Mouse (Mus musculus) midbrain, embryonic 11.5 days (tissue): ENCODE data around the gene Psmb11. TPM values are rescaled to one million over a fixed set of nuclear protein-coding genes. Genes with fewer than 3 reads are reported as not detected.
"Not testable (repeated sequence)": the region's sequence is repeated elsewhere in the genome, so short reads cannot be mapped to it uniquely, and the experiment has no call there.

Experiments
- ATAC-seq: fragments of 200-750 bp; cut with Nextera tagmentation; 2 replicates; pipeline ENCODE4 v1.8.0; 2017; ENCODE audit warnings: moderate TSS enrichment, moderate library complexity; ENCODE audit not compliant: low FRiP score
- DNase-seq: peaks from one replicate; pipeline ENCODE4 v3.0.0; 2015; ENCODE audit warnings: low spot score; ENCODE audit errors: missing footprints
- H3K27ac ChIP-seq: fragments of 300-500 bp; sonication (generic); 2 replicates; pipeline ENCODE4 v1.5.1; 2014; ENCODE audit warnings: low read depth, low read length
- H3K27me3 ChIP-seq: fragments of 300-500 bp; sonication (generic); 2 replicates; pipeline ENCODE4 v1.6.1; 2014; ENCODE audit warnings: mild to moderate bottlenecking, low read length, moderate library complexity, mixed read lengths; ENCODE audit not compliant: control insufficient read depth, insufficient read depth
- H3K36me3 ChIP-seq: fragments of 300-500 bp; sonication (generic); 2 replicates; pipeline ENCODE4 v1.6.1; 2014; ENCODE audit warnings: mild to moderate bottlenecking, low read length, moderate library complexity, mixed read lengths; ENCODE audit not compliant: control insufficient read depth, insufficient read depth
- H3K4me1 ChIP-seq: fragments of 300-500 bp; sonication (generic); 2 replicates; pipeline ENCODE4 v1.6.1; 2014; ENCODE audit warnings: low read length; ENCODE audit not compliant: control insufficient read depth, insufficient read depth
- H3K4me2 ChIP-seq: fragments of 300-500 bp; sonication (generic); 2 replicates; pipeline ENCODE4 v1.6.1; 2014; ENCODE audit warnings: mild to moderate bottlenecking, moderate library complexity
- H3K4me3 ChIP-seq: fragments of 300-500 bp; sonication (generic); 2 replicates; pipeline ENCODE4 v1.5.1; 2014; ENCODE audit warnings: low read depth, low read length
- H3K9ac ChIP-seq: fragments of 300-500 bp; sonication (generic); 2 replicates; pipeline ENCODE4 v1.6.1; 2014; ENCODE audit warnings: low read length
- H3K9me3 ChIP-seq: fragments of 300-500 bp; sonication (generic); 2 replicates; pipeline ENCODE4 v1.6.1; 2016; ENCODE audit warnings: low read length; ENCODE audit not compliant: control insufficient read depth
- WGBS: fragments of 180-500 bp; shearing (Covaris S2); extraction: QIAGEN DNeasy Blood & Tissue Kit; methylation state at CpG from one replicate; pipeline ENCODE4 v1.1.7; 2014; 5-methylcytosine and 5-hydroxymethylcytosine counted together
- polyA plus RNA-seq: library from polyadenylated mRNA; unstranded; fragments of >200 nt; fragmentation: Nextera tagmentation; extraction: Ambion mirVana; gene quantifications from 2 replicates; pipeline ENCODE4 v1.2.1, GENCODE M21; 2014

The Psmb11 gene
- polyA plus RNA-seq, 1 experiment from 2014 or later, result not detected

DNA sequence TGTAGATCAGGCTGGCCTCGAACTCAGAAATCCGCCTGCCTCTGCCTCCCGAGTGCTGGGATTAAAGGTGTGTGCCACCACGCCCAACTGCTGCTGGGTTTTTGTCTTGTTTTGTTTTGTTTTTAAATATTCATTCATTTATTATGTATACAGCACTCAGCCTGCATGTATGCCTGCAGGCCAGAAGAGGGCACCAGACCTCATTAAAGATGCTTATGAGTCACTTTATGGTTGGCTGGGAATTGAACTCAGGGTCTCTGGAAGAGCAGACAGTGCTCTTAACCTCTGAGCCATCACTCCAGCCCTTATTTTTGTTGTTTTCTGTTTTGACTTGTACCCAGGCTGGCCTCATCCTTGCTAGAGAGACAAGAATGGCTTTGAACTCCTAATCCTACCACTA, 11.3 kb upstream of the Psmb11 start:
- Histone ChIP-seq H3K36me3 (peaks cover 2% of the 10 kb centered on the region; the same call in 1 of the 2 replicates), H3K27me3 (no peaks in the 10 kb centered on the region), H3K9me3 (no peaks in the 10 kb centered on the region), H3K4me2 (no peak overlapping the region), H3K9ac (no peak overlapping the region), H3K4me1 (peaks cover 2% of the 10 kb centered on the region; the same call in 1 of the 2 replicates), H3K27ac (no peak overlapping the region), H3K4me3 (no peak overlapping the region)
- no peak for DNase-seq
- 76% methylated on average over 4 of the region's 4 CpGs for WGBS
- no peak for ATAC-seq

DNA sequence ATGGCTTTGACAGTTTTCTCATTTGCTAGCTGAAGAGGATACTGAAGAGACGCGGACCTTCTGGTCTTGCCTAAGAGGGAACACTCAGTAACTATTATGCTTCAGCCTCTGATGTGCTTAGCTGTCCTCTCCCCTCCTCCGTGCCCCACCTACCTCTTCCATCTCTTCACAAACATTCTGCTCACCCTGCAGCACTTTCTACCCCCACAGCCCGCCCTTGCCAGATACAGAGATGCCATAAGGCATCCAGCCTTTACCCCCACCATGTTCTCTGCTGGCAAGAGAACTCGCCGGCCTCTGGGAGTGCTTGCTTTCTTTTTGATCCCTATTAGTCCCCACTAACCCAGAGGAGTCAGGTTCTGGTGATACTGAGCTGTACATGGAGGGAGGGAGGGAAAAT, 10.6 kb upstream of the Psmb11 start:
- Histone ChIP-seq H3K36me3 (peaks cover 5% of the 10 kb centered on the region; the same call in 1 of the 2 replicates), H3K4me2 (no peak overlapping the region), H3K9me3 (no peaks in the 10 kb centered on the region), H3K27me3 (no peaks in the 10 kb centered on the region), H3K27ac (no peak overlapping the region), H3K4me1 (no peaks in the 10 kb centered on the region), H3K4me3 (no peak overlapping the region), H3K9ac (no peak overlapping the region)
- DNase-seq (no peak), ATAC-seq (no peak)
- 82% methylated on average over 6 of the region's 6 CpGs for WGBS

DNA sequence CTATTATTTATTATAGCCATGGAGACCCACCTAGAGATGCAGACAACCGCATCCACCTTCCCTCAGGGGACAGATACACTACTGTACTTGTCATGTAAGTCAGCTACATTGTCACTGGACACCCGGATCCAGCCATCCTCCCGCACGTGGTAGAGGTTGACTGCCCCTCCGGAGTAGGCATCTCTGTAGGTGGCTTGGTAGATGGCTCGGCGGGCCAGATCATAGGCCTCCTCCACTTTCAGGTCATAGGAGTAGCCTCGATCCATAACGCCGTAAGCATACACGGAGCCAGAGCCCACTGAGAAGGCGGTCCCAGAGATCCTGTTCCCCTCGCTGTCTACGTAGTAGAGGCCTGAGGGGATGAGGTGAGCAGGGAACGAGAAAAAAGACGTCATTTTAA, 7.1 kb upstream of the Psmb11 start:
- H3K4me2 ChIP-seq, DNase-seq, H3K9me3 ChIP-seq, H3K36me3 ChIP-seq, H3K4me1 ChIP-seq, H3K9ac ChIP-seq, H3K27ac ChIP-seq, H3K4me3 ChIP-seq, ATAC-seq, H3K27me3 ChIP-seq: not testable (repeated sequence)
- WGBS, result 89% methylated on average over 15 of the region's 16 CpGs

DNA sequence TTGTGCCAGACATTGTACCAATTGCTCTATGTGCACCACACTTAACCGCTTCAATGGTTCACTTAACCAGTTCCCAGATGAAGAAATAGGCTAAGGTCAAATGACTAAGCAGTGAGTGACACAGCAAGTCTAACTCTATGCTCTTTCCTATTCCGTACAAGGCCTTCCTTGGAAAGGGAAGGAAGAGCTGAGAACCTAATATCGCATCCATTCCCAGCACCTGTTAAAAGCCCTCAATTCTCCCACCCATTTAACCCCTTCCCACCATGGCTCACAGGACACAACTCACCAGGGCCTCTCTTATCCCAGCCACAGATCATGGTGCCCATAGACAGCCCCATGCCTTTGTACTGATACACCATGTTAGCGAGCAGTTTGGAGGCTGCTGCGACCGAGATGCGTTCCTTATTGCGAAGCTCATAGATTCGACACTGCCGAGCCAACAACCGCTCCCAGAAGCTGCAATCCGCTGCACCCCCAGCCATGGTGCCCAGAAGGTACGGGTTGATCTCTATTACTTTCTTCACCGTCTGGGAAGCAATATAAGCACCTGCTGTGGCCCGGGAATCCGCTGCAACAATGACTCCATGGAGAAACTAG, 4.9 kb upstream of the Psmb11 start:
- Histone ChIP-seq H3K9ac (no peak overlapping the region), H3K4me3 (no peak overlapping the region; the same call in 1 of the 2 replicates), H3K27ac (no peak overlapping the region), H3K27me3 (no peaks in the 10 kb centered on the region), H3K4me2 (no peak overlapping the region), H3K4me1 (peaks cover 4% of the 10 kb centered on the region), H3K36me3 (peaks cover 7% of the 10 kb centered on the region; the same call in 1 of the 2 replicates), H3K9me3 (no peaks in the 10 kb centered on the region)
- 94% methylated on average over 16 of the region's 16 CpGs for WGBS
- no peak for ATAC-seq
- DNase-seq, result no peak

DNA sequence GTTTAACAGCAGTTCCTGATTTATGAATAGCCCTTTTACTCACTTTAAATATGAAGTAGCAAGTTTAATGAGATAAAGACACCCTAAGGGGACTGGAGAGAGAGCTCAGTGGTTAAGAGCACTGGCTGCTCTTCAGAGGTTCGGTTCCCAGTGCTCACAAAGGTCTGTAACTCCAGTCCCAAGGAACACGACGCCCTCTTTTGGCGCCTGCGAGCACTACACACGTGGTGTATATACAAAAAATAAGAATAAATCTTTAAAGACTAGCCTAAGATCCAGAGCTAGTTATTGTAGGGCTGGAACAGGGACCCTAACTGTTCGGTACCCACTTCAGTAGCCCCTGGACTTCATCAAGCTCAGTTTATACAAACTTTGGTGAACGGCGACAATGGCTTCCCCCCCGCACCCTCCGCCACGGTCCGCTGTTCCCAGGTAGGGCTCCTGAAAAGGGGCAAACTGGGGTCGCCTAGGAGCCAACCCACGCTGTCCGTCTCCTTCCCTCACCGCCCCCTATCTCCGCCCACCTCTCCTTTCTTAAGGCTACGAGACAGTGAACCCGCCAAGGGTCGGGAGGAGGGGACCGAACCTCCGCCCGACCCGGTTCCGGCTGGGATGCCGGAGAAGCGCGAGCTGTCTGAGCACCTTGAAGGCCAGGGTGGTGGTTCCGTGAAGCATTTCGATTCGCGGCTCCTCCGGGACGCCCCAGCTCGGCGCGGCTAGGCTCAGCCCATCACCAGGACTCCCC, 3.9 kb upstream of the Psmb11 start:
- WGBS, result 2% methylated on average over 38 of the region's 38 CpGs
- H3K4me1 ChIP-seq, result peaks cover 4% of the 10 kb centered on the region
- DNase-seq, result peak; percentile 92
- peak overlapping the region; percentile 83 for H3K4me3 ChIP-seq
- peak overlapping the region; percentile 11; the same call in 1 of the 2 replicates for H3K27ac ChIP-seq
- H3K4me2 ChIP-seq, result peak overlapping the region; percentile 54
- peaks cover 5% of the 10 kb centered on the region; the same call in 1 of the 2 replicates for H3K36me3 ChIP-seq
- H3K9me3 ChIP-seq, result no peaks in the 10 kb centered on the region
- H3K27me3 ChIP-seq, result no peaks in the 10 kb centered on the region
- ATAC-seq, result peak; percentile 67
- H3K9ac ChIP-seq, result peak overlapping the region; percentile 92

DNA sequence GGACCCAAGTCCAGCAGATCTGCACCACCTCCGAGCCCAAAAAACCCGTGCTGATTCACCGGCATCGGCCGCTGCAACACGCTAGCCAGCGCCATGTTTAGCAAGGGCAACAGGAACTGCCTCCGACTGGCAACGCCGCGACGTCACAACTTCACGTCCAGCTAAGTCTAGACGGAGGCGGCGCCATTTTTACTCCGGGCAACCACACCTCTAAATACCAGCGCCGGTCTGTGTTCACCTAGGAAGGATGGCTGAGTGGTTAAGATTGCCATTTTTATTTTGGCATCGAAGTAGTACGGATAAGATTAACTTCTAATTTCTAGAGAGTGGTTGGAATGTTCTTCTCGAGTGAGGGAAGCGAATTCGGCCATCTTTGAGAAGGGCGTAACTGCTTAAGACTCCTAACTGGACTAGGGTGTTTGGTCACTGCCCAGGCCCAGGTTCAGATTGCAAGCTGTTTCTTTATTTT, 3.3 kb upstream of the Psmb11 start, which contains the start of gene Psmb5:
Gene Psmb5 (minus strand): TSS at position 126 of the 469 bp plus-strand sequence.
- Histone ChIP-seq H3K9ac (peak within 1 kb of the TSS; percentile 92), H3K36me3 (peaks cover 5% of the 10 kb centered on the region; the same call in 1 of the 2 replicates), H3K4me1 (peaks cover 4% of the 10 kb centered on the region), H3K4me2 (peak within 1 kb of the TSS; percentile 54), H3K27ac (peak within 1 kb of the TSS; percentile 11; the same call in 1 of the 2 replicates), H3K27me3 (no peaks in the 10 kb centered on the region), H3K9me3 (no peaks in the 10 kb centered on the region), H3K4me3 (peak within 1 kb of the TSS; percentile 83)
- WGBS, result under 1% methylated on average over 25 of the region's 25 CpGs
- DNase-seq (peak; percentile 99), ATAC-seq (peak; percentile 91)

DNA sequence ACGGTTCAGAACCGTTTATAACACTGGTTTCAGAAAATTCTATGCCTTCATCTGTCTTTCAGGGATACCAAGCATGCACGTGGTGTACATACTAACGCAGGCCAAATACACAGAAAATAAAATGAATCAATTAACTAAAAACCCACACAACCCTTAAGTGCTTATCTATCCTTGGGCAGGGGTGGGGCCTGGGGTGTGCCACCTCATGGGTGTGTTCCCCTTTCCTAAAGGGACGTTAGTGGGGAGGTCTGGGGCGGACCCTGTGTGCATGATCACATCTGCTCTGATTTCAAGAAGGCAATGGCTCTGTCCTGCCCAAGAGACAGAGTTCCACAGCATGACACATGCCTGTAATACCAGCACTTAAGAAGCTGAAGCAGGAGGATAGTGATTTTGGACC, 2.1 kb downstream of the Psmb11 start:
- 90% methylated on average over 6 of the region's 6 CpGs for WGBS
- no peaks in the 10 kb centered on the region for H3K36me3 ChIP-seq
- no peak for DNase-seq
- no peak overlapping the region for H3K4me3 ChIP-seq
- no peak overlapping the region for H3K4me2 ChIP-seq
- H3K9ac ChIP-seq, result no peak overlapping the region
- no peak for ATAC-seq
- H3K27ac ChIP-seq, result no peak overlapping the region
- no peaks in the 10 kb centered on the region for H3K27me3 ChIP-seq
- no peaks in the 10 kb centered on the region for H3K4me1 ChIP-seq
- H3K9me3 ChIP-seq, result no peaks in the 10 kb centered on the region

DNA sequence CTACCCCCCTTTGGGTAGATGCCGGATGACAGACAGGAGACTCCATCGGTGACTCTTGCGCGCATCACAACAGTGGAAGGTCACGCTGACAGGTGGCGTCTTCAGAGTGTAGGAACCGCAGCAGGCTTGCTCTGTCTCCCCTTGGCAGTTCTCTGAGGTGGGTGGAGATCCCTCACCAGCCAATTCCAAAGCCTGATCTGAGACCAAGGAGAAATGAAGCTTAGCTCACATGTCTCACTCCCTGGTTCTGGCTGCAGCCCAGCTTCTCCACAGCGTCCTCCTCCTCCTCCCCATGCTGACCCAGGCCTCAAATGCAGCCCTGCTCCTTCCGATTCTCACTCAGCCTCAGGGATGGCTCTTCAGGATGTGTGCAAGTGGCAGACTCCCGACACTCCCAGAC, 3.7 kb downstream of the Psmb11 start:
- WGBS, result 81% methylated on average over 10 of the region's 10 CpGs
- H3K4me2 ChIP-seq, result no peak overlapping the region
- no peak overlapping the region for H3K27ac ChIP-seq
- no peaks in the 10 kb centered on the region for H3K4me1 ChIP-seq
- ATAC-seq (no peak), DNase-seq (no peak)
- H3K4me3 ChIP-seq, result no peak overlapping the region
- H3K36me3 ChIP-seq, result no peaks in the 10 kb centered on the region
- no peaks in the 10 kb centered on the region for H3K27me3 ChIP-seq
- no peak overlapping the region for H3K9ac ChIP-seq
- no peaks in the 10 kb centered on the region for H3K9me3 ChIP-seq

DNA sequence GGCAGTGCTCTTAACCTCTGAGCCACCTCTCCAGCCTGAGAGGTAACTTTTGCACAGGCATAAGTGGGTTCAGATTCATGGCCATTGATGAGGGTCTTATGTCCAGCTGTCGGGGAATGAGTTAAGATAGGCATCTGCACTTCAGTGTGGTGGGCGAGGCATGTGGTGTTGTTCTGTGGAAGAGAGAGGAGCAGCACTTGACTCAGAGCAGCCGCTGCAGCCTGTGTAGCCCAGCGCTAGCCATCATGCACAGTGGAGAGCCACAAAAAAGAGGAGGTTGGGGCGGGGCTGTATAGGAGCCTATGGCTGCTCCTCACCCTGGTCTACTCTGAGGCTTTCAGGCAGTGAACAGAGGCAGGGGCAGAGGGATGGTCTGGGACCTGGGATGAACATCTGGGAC, 6.9 kb downstream of the Psmb11 start:
- H3K9me3 ChIP-seq, result no peaks in the 10 kb centered on the region
- H3K36me3 ChIP-seq, result peaks cover 17% of the 10 kb centered on the region
- DNase-seq (no peak), ATAC-seq (no peak)
- no peak overlapping the region for H3K4me3 ChIP-seq
- H3K4me2 ChIP-seq, result no peak overlapping the region
- WGBS, result 82% methylated on average over 5 of the region's 5 CpGs
- H3K27me3 ChIP-seq, result no peaks in the 10 kb centered on the region
- H3K4me1 ChIP-seq, result no peaks in the 10 kb centered on the region
- H3K9ac ChIP-seq, result no peak overlapping the region
- no peak overlapping the region for H3K27ac ChIP-seq
